Mouse (Mus musculus) heart, postnatal 14 days (tissue): Measurements from ENCODE around the gene Zcchc4. TPM values are rescaled to one million over a fixed set of nuclear protein-coding genes. Genes with fewer than 3 reads are reported as not detected.

Experiments used
- DNase-seq, 2 experiments: peaks; one replicate each; pipeline ENCODE4 v3.0.0; 2021 to 2022
- intact Hi-C: fragments of 180-260 bp; cut with DNase I; formaldehyde crosslinking; loops from one replicate; pipeline ENCODE4 v1.15.1; 2025
- total RNA-seq, 2 experiments: library from RNA; stranded (reverse); gene quantifications; 2 replicates each; pipeline ENCODE4 v1.2.3; 2021

Gene Zcchc4
- total RNA-seq, 2 experiments from 2014 or later: 6.1 to 6.4 TPM

- intact Hi-C loops: no loop called here
- no peak for DNase-seq
Measured at GRCm38 (mm10) chr5:52786556-52787322, 11.5 kb downstream of the Zcchc4 start.

GRCm38 (mm10) chr5:52793230-52793629 lies 18.0 kb downstream of the Zcchc4 start:
- no peak for DNase-seq
- intact Hi-C loops: no loop called here

GRCm38 (mm10) chr5:52794109-52794508 lies 18.9 kb downstream of the Zcchc4 start:
- peak in 1 of 2 experiments; percentile 5 for DNase-seq
- intact Hi-C loops: no loop called here

- intact Hi-C loops: no loop called here
- DNase-seq: no peak
Measured at GRCm38 (mm10) chr5:52799274-52799985, 24.2 kb downstream of the Zcchc4 start.

GRCm38 (mm10) chr5:52805801-52806200 lies 30.6 kb downstream of the Zcchc4 start:
- no peak for DNase-seq
- intact Hi-C loops: no loop called here

- no peak for DNase-seq
- intact Hi-C loops: no loop called here
Measured at GRCm38 (mm10) chr5:52806349-52806748, 31.1 kb downstream of the Zcchc4 start.

GRCm38 (mm10) chr5:52807030-52807429 lies 31.8 kb downstream of the Zcchc4 start:
- intact Hi-C loops: no loop called here
- no peak for DNase-seq

GRCm38 (mm10) chr5:52810446-52810845 lies 35.2 kb downstream of the Zcchc4 start:
- no peak for DNase-seq
- intact Hi-C loops: no loop called here

GRCm38 (mm10) chr5:52811056-52811455 lies 35.8 kb downstream of the Zcchc4 start:
- intact Hi-C loops: no loop called here
- no peak for DNase-seq

- intact Hi-C loops: no loop called here
- DNase-seq: no peak
Measured at GRCm38 (mm10) chr5:52812456-52812855, 37.2 kb downstream of the Zcchc4 start.

- DNase-seq: no peak
- intact Hi-C loops: no loop called here
Measured at GRCm38 (mm10) chr5:52813312-52813711, 38.1 kb downstream of the Zcchc4 start.

GRCm38 (mm10) chr5:52818676-52819075 lies 43.5 kb downstream of the Zcchc4 start:
- intact Hi-C loops: no loop called here
- no peak for DNase-seq

GRCm38 (mm10) chr5:52821691-52822090 lies 46.5 kb downstream of the Zcchc4 start:
- DNase-seq: peak; percentile 34 to 63
- intact Hi-C loops: loop anchor here (5.0 to 10.0 kb wide), 3 partner anchors 154 to 707 kb away; partner anchors contain the start of gene Sepsecs

GRCm38 (mm10) chr5:52827923-52828322 lies 52.7 kb downstream of the Zcchc4 start:
- no peak for DNase-seq
- intact Hi-C loops: loop anchor here (10.0 kb wide), 1 partner anchor 713 kb away; no protein-coding TSS in a partner anchor

GRCm38 (mm10) chr5:52833005-52833404 lies 57.8 kb downstream of the Zcchc4 start:
- intact Hi-C loops: loop anchor here (5.0 kb wide), 2 partner anchors 91 to 759 kb away; partner anchors contain the start of gene Pi4k2b

GRCm38 (mm10) chr5:52833761-52834274 lies 58.6 kb downstream of the Zcchc4 start, which contains the start of gene Anapc4:
Anapc4 (plus strand) TSS chr5:52834012.
- DNase-seq: peak; percentile 100
- intact Hi-C loops: loop anchor here (5.0 kb wide), 2 partner anchors 92 to 758 kb away; partner anchors contain the start of gene Pi4k2b

More at GRCm38 (mm10) chr5:52833005-52833404, 57.8 kb downstream of the Zcchc4 start:
- peak in 1 of 2 experiments; percentile 13 for DNase-seq

- no peak for DNase-seq
- intact Hi-C loops: loop anchor here (5.0 kb wide), 2 partner anchors 92 to 758 kb away; partner anchors contain the start of gene Pi4k2b
Measured at GRCm38 (mm10) chr5:52834386-52834785, 59.2 kb downstream of the Zcchc4 start.

GRCm38 (mm10) chr5:52844319-52844718 lies 69.1 kb downstream of the Zcchc4 start:
- DNase-seq: no peak
- intact Hi-C loops: no loop called here

- no peak for DNase-seq
- intact Hi-C loops: no loop called here
Measured at GRCm38 (mm10) chr5:52855727-52856126, 80.5 kb downstream of the Zcchc4 start.

- no peak for DNase-seq
- intact Hi-C loops: no loop called here
Measured at GRCm38 (mm10) chr5:52864446-52864845, 89.2 kb downstream of the Zcchc4 start.

- DNase-seq: peak; percentile 74
- intact Hi-C loops: no loop called here
Measured at GRCm38 (mm10) chr5:52865825-52866224, 90.6 kb downstream of the Zcchc4 start.
